Mouse (Mus musculus) liver, adult 2 months (tissue): Measurements from ENCODE around the gene Eif3f. TPM values are rescaled to one million over a fixed set of nuclear protein-coding genes. Genes with fewer than 3 reads are reported as not detected.

Experiments used
- DNase-seq: peaks from one replicate; pipeline ENCODE4 v3.0.0-alpha.2; 2011; ENCODE audit warnings: low read depth, low spot score; ENCODE audit errors: extremely low read depth
- H3K27ac ChIP-seq: fragments of 200-500 bp; replicated peaks from 2 replicates; pipeline ENCODE4 v1.5.1; 2012; ENCODE audit warnings: low read depth, mild to moderate bottlenecking, control low read depth, inconsistent platforms, low read length; ENCODE audit not compliant: insufficient read depth
- H3K27me3 ChIP-seq: fragments of 200-500 bp; 2 replicates; pipeline ENCODE4 v1.6.1; 2012; ENCODE audit warnings: mild to moderate bottlenecking, moderate library complexity, low read length, inconsistent platforms; ENCODE audit not compliant: control insufficient read depth, insufficient read depth
- H3K36me3 ChIP-seq: fragments of 200-500 bp; 2 replicates; pipeline ENCODE4 v1.6.1; 2012; ENCODE audit warnings: low read length, inconsistent platforms; ENCODE audit not compliant: control insufficient read depth, insufficient read depth
- H3K4me1 ChIP-seq: fragments of 200-500 bp; 2 replicates; pipeline ENCODE4 v1.6.1; 2011; ENCODE audit warnings: low read length; ENCODE audit not compliant: control insufficient read depth, insufficient read depth
- H3K4me3 ChIP-seq: fragments of 200-500 bp; 2 replicates; pipeline ENCODE4 v1.5.1; 2011; ENCODE audit warnings: low read depth, mild to moderate bottlenecking, control low read depth, low read length, moderate library complexity; ENCODE audit not compliant: insufficient read depth
- H3K79me2 ChIP-seq: fragments of 200-500 bp; 2 replicates; pipeline ENCODE4 v1.6.1; 2012; ENCODE audit warnings: inconsistent platforms, mild to moderate bottlenecking, low read length, moderate library complexity; ENCODE audit not compliant: control insufficient read depth, insufficient read depth
- H3K9ac ChIP-seq: fragments of 200-500 bp; 2 replicates; pipeline ENCODE4 v1.6.1; 2012; ENCODE audit warnings: low read depth, mild to moderate bottlenecking, control low read depth, inconsistent platforms, low read length
- CTCF ChIP-seq: fragments of 200-500 bp; IDR thresholded peaks from 2 replicates; pipeline ENCODE4 v1.5.1; 2011; ENCODE audit warnings: low read depth, low read length, control low read depth
- POLR2A ChIP-seq: fragments of 200-500 bp; IDR thresholded peaks from 2 replicates; pipeline ENCODE4 v1.6.1; 2011; ENCODE audit warnings: low read length, control low read depth; ENCODE audit not compliant: insufficient read depth; ENCODE audit errors: extremely low read depth
- WGBS: fragments of 180-500 bp; shearing (Covaris S2); methylation state at CpG from one replicate; pipeline ENCODE4 v1.1.7; 2018; 5-methylcytosine and 5-hydroxymethylcytosine counted together
- polyA plus RNA-seq: library from polyadenylated mRNA; depleted of rRNA; stranded (reverse); fragments of >200 nt; gene quantifications from 2 replicates; pipeline ENCODE4 v1.2.3, GENCODE M21; 2012; rRNA removed
- total RNA-seq: library from RNA; depleted of rRNA; stranded (reverse); fragments of >200 nt; gene quantifications from 2 replicates; pipeline ENCODE4 v1.2.3, GENCODE M21; 2014; rRNA removed

The Eif3f gene
- total and polyA plus RNA-seq, 2 experiments, result 20.6 to 47.2 TPM

DNA sequence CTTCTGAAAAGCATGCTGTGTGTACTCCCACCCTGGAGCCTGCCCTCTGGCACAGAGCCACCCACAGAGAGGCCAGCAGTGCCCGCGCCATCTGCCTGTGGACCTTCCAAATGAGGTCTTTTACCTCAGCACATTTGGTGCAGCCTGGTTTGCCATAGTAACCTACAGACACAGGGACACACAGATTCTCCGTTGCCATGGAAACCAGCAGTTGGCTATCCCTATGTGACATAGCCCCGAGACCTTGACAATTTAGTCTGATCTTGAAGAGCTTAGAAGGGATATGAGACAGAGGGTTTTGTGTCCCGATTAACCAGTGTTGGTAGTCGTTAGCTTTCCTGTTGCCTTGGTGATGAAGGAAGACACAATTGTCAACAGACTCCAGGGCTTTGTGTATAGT lies 38.1 kb downstream of the Eif3f start:
- 63% methylated on average over 6 of the region's 6 CpGs for WGBS
- Histone ChIP-seq H3K9ac (no peak overlapping the region), H3K27ac (no peak overlapping the region), H3K4me3 (no peak overlapping the region), H3K4me1 (no peaks in the 10 kb centered on the region), H3K79me2 (no peaks in the 10 kb centered on the region), H3K27me3 (no peaks in the 10 kb centered on the region), H3K36me3 (no peaks in the 10 kb centered on the region)
- TF ChIP-seq POLR2A (no peak), CTCF (no peak)
- DNase-seq, result no peak

DNA sequence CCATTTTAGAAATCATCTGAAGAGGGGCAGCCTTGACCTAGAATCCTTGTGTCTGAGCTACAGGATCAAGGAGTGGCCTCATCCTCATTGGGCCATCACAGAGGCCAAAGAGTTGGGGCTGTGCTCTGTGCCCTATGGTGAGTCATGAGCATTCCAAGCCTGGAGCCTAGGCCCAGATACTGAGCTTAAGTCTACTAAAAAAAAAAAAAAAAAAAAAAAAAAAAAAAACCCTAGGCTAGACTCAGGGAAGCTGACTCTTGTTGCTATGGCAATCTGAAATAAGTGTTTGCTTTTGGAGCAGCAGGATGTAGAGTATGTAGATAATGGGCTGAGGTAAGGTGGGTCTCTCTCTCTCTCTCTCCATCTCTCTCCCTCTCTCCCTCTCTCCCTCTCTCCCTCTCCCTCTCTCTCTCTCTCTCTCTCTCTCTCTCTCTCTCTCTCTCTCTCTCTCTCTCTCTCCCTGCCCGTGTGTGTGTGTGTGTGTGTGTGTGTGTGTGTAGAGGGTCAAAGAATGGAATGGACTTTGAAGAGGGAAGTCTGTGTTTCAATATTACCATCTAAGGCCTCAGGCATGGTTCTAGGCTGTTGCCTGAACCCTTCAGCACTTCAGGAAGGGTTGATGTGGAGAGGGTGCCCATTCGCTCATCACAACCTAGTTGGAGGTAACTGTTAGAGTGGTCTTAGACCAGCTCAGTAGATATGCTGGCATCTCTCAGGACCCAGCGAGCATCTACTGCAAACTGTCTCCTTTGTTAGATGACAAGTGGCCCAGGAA lies 51.9 kb downstream of the Eif3f start:
- Histone ChIP-seq H3K27me3 (no peaks in the 10 kb centered on the region), H3K79me2 (no peaks in the 10 kb centered on the region), H3K36me3 (no peaks in the 10 kb centered on the region), H3K27ac (no peak overlapping the region), H3K4me3 (no peak overlapping the region), H3K9ac (no peak overlapping the region), H3K4me1 (no peaks in the 10 kb centered on the region)
- DNase-seq, result no peak
- TF ChIP-seq POLR2A, result no peak
- TF ChIP-seq CTCF, result no peak
- WGBS, result 78% methylated on average over 2 of the region's 3 CpGs

DNA sequence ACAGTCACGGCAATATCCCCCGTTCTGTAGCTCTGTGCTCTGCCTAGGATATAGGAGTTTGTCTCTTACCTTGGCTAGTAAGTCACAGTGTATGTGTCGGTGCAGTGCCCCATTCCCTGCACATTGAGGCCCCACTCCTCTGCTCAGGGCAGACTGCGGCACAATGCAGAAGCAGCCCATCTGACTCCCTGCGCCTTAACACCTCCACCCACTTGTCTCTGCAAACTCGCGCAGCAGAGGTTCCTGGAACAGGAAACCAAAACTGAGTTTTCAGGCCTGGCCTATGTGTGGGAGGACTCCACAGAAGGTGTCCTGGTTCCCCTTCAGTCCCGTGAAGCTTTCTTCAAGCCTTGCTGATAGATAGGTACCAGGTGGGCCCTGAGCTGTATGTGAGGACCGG lies 57.0 kb downstream of the Eif3f start:
- H3K9ac ChIP-seq, result no peak overlapping the region
- no peaks in the 10 kb centered on the region for H3K27me3 ChIP-seq
- H3K4me3 ChIP-seq, result no peak overlapping the region
- TF ChIP-seq POLR2A (no peak), CTCF (no peak)
- 81% methylated on average over 9 of the region's 9 CpGs for WGBS
- H3K36me3 ChIP-seq, result no peaks in the 10 kb centered on the region
- H3K4me1 ChIP-seq, result no peaks in the 10 kb centered on the region
- no peaks in the 10 kb centered on the region for H3K79me2 ChIP-seq
- no peak overlapping the region for H3K27ac ChIP-seq
- no peak for DNase-seq

Other genes starting within 250 kb of the Eif3f start
- gene Olfr512, start 221.1 kb upstream of the Eif3f start, total RNA-seq, result not detected in 2 replicates
- not detected in 2 replicates for gene Olfr512, start 221.1 kb upstream of the Eif3f start, polyA plus RNA-seq
- not detected in 2 replicates for gene Olfr513, start 183.4 kb upstream of the Eif3f start, total RNA-seq
- not detected in 2 replicates for gene Olfr513, start 183.4 kb upstream of the Eif3f start, polyA plus RNA-seq
- gene Olfr514, start 108.4 kb upstream of the Eif3f start, total RNA-seq, result not detected in 2 replicates
- gene Olfr514, start 108.4 kb upstream of the Eif3f start, polyA plus RNA-seq, result not detected in 2 replicates
- gene Olfr516, start 83.9 kb upstream of the Eif3f start, total RNA-seq, result not detected in 2 replicates
- gene Olfr516, start 83.9 kb upstream of the Eif3f start, polyA plus RNA-seq, result not detected in 2 replicates
- gene Olfr517, start 62.0 kb upstream of the Eif3f start, total RNA-seq, result not detected in 2 replicates
- gene Olfr517, start 62.0 kb upstream of the Eif3f start, polyA plus RNA-seq, result not detected in 2 replicates
- gene Olfr518, start 49.4 kb upstream of the Eif3f start, total RNA-seq, result not detected in 2 replicates
- not detected in 2 replicates for gene Olfr518, start 49.4 kb upstream of the Eif3f start, polyA plus RNA-seq
- not detected in 2 replicates for gene Olfr519, start 40.0 kb upstream of the Eif3f start, total RNA-seq
- gene Olfr519, start 40.0 kb upstream of the Eif3f start, polyA plus RNA-seq, result not detected in 2 replicates
- gene Nlrp10, start 4.2 kb upstream of the Eif3f start, total RNA-seq, result under 0.01 and 0.09 TPM in 2 replicates
- not detected in 2 replicates for gene Nlrp10, start 4.2 kb upstream of the Eif3f start, polyA plus RNA-seq
- gene Tub, start 15.9 kb downstream of the Eif3f start, total RNA-seq, result under 0.01 and 0.07 TPM in 2 replicates
- not detected in 2 replicates for gene Tub, start 15.9 kb downstream of the Eif3f start, polyA plus RNA-seq
- gene Ric3, start 148.9 kb downstream of the Eif3f start, total RNA-seq, result 0.92 and 1.3 TPM in 2 replicates
- 0.10 and 0.17 TPM in 2 replicates for gene Ric3, start 148.9 kb downstream of the Eif3f start, polyA plus RNA-seq
- not detected in 2 replicates for gene Lmo1, start 240.8 kb downstream of the Eif3f start, total RNA-seq
- not detected in 2 replicates for gene Lmo1, start 240.8 kb downstream of the Eif3f start, polyA plus RNA-seq